Mouse (Mus musculus): Measurements from ENCODE around the gene Sec13. TPM values are rescaled to one million over a fixed set of nuclear protein-coding genes. Genes with fewer than 3 reads are reported as not detected.

Sec13 gene
- total RNA-seq, 2 experiments from 2014 or later: 63.7 to 64.6 TPM

Small RNA genes within 50 kb of the gene (microRNA-seq; reads per million reads assigned to microRNA genes)
- gene Mir7042: 1.1 to 1.9 reads per million in 2 experiments

Other genes starting within 250 kb of the Sec13 start
- gene Prrt3, start 238.8 kb downstream of the Sec13 start, total RNA-seq (2021): not detected
- 10 to 100 TPM; 57.9 to 61.2 TPM for gene Emc3, start 209.1 kb downstream of the Sec13 start, total RNA-seq (2021)
- under 1 TPM; 0.10 to 0.33 TPM for gene Fancd2, start 209.1 kb downstream of the Sec13 start, total RNA-seq (2021)
- not detected for gene Fancd2os, start 140.0 kb downstream of the Sec13 start, total RNA-seq (2021)
- 10 to 100 TPM; 77.1 to 77.6 TPM for gene Brk1, start 136.0 kb downstream of the Sec13 start, total RNA-seq (2021)
- gene Vhl, start 116.8 kb downstream of the Sec13 start, total RNA-seq (2021): 10 to 100 TPM in 1 of 2 experiments, 1 to 10 TPM in 1; 9.3 to 11.1 TPM
- 10 to 100 TPM; 14.2 to 17.8 TPM for gene Irak2, start 102.3 kb downstream of the Sec13 start, total RNA-seq (2021)
- 10 to 100 TPM; 64.5 to 67.4 TPM for gene Tatdn2, start 43.7 kb downstream of the Sec13 start, total RNA-seq (2021)
- gene Ghrl, start 20.9 kb downstream of the Sec13 start, total RNA-seq (2021): not detected

Data from heart, adult 18-20 months (tissue).